Mouse (Mus musculus): ENCODE measurements at regions not wholly inside any gene's neighbourhood (a gene's known extent, or its start where the extent isn't known, plus 50 kb on each side); places are given as distances from the start of the nearest gene placed in this dataset.

- peak; percentile 19 for DNase-seq
Measured at GRCm38 (mm10) chr4:125201638-125202325, 74.1 kb upstream of the Zc3h12a start.

- no peak for DNase-seq
Measured at GRCm38 (mm10) chr4:125200762-125201161, 73.1 kb upstream of the Zc3h12a start.

- no peak for DNase-seq
Measured at GRCm38 (mm10) chr4:125199281-125199680, 71.6 kb upstream of the Zc3h12a start.

- peak; percentile 53 for DNase-seq
Measured at GRCm38 (mm10) chr4:125195901-125196435, 68.3 kb upstream of the Zc3h12a start.

GRCm38 (mm10) chr4:125194722-125195380, 67.2 kb upstream of the Zc3h12a start:
- DNase-seq, result no peak

GRCm38 (mm10) chr4:125194298-125194697, 66.7 kb upstream of the Zc3h12a start:
- no peak for DNase-seq

GRCm38 (mm10) chr4:125191680-125192079, 64.0 kb upstream of the Zc3h12a start:
- DNase-seq, result no peak

GRCm38 (mm10) chr4:125191010-125191409, 63.4 kb upstream of the Zc3h12a start:
- DNase-seq, result no peak

- no peak for DNase-seq
Measured at GRCm38 (mm10) chr4:125189971-125190370, 62.3 kb upstream of the Zc3h12a start.

GRCm38 (mm10) chr4:125186246-125186645, 58.6 kb upstream of the Zc3h12a start:
- no peak for DNase-seq

GRCm38 (mm10) chr4:125185076-125185475, 57.4 kb upstream of the Zc3h12a start:
- DNase-seq, result no peak

- DNase-seq, result no peak
Measured at GRCm38 (mm10) chr4:125180947-125181346, 53.3 kb upstream of the Zc3h12a start.

- no peak for DNase-seq
Measured at GRCm38 (mm10) chr4:125178552-125178951, 50.9 kb upstream of the Zc3h12a start.

- DNase-seq, result no peak
Measured at GRCm38 (mm10) chr4:125177666-125178065, 50.0 kb upstream of the Zc3h12a start.

All from adrenal gland, postnatal 10 days (tissue).